Mouse (Mus musculus) heart, embryonic 11.5 days (tissue): ENCODE measurements around the gene Tvp23b. TPM values are rescaled to one million over a fixed set of nuclear protein-coding genes. Genes with fewer than 3 reads are reported as not detected.

Experiments
- ATAC-seq: fragments of 200-750 bp; cut with Nextera tagmentation; replicated peaks from 2 replicates; pipeline ENCODE4 v1.8.0; 2017; ENCODE audit warnings: moderate library complexity; ENCODE audit not compliant: insufficient number of reproducible peaks, low FRiP score, low TSS enrichment
- H3K27ac ChIP-seq: fragments of 300-500 bp; sonication (generic); 2 replicates; pipeline ENCODE4 v1.5.1; 2014; ENCODE audit warnings: mild to moderate bottlenecking, low read depth, low read length
- H3K27me3 ChIP-seq: fragments of 300-500 bp; sonication (generic); 2 replicates; pipeline ENCODE4 v1.6.1; 2014; ENCODE audit warnings: mild to moderate bottlenecking, low read length, mixed read lengths; ENCODE audit not compliant: control insufficient read depth, insufficient read depth
- H3K36me3 ChIP-seq: fragments of 300-500 bp; sonication (generic); 2 replicates; pipeline ENCODE4 v1.6.1; 2014; ENCODE audit warnings: mild to moderate bottlenecking, low read length, moderate library complexity, mixed read lengths; ENCODE audit not compliant: control insufficient read depth, insufficient read depth
- H3K4me1 ChIP-seq: fragments of 300-500 bp; sonication (generic); 2 replicates; pipeline ENCODE4 v1.6.1; 2014; ENCODE audit warnings: low read length; ENCODE audit not compliant: control insufficient read depth, insufficient read depth
- H3K4me2 ChIP-seq: fragments of 300-500 bp; sonication (generic); 2 replicates; pipeline ENCODE4 v1.6.1; 2014; ENCODE audit warnings: mild to moderate bottlenecking, moderate library complexity
- H3K4me3 ChIP-seq: fragments of 300-500 bp; sonication (generic); 2 replicates; pipeline ENCODE4 v1.5.1; 2014; ENCODE audit warnings: low read depth, low read length
- H3K9ac ChIP-seq: fragments of 300-500 bp; sonication (generic); 2 replicates; pipeline ENCODE4 v1.6.1; 2014; ENCODE audit warnings: mild to moderate bottlenecking, low read depth, low read length, moderate library complexity
- H3K9me3 ChIP-seq: fragments of 300-500 bp; sonication (generic); replicated peaks from 2 replicates; pipeline ENCODE4 v1.6.1; 2016; ENCODE audit warnings: low read length; ENCODE audit not compliant: control insufficient read depth
- WGBS: fragments of 180-500 bp; shearing (Covaris S2); extraction: QIAGEN DNeasy Blood & Tissue Kit; methylation state at CpG from one replicate; pipeline ENCODE4 v1.1.7; 2014; ENCODE audit not compliant: insufficient replicate concordance; 5-methylcytosine and 5-hydroxymethylcytosine counted together
- polyA plus RNA-seq: library from polyadenylated mRNA; unstranded; fragments of >200 nt; fragmentation: Nextera tagmentation; extraction: Ambion mirVana; gene quantifications from 2 replicates; pipeline ENCODE4 v1.2.1, GENCODE M21; 2014

Tvp23b gene
- 47.3 and 49.4 TPM in 2 replicates for polyA plus RNA-seq

DNA sequence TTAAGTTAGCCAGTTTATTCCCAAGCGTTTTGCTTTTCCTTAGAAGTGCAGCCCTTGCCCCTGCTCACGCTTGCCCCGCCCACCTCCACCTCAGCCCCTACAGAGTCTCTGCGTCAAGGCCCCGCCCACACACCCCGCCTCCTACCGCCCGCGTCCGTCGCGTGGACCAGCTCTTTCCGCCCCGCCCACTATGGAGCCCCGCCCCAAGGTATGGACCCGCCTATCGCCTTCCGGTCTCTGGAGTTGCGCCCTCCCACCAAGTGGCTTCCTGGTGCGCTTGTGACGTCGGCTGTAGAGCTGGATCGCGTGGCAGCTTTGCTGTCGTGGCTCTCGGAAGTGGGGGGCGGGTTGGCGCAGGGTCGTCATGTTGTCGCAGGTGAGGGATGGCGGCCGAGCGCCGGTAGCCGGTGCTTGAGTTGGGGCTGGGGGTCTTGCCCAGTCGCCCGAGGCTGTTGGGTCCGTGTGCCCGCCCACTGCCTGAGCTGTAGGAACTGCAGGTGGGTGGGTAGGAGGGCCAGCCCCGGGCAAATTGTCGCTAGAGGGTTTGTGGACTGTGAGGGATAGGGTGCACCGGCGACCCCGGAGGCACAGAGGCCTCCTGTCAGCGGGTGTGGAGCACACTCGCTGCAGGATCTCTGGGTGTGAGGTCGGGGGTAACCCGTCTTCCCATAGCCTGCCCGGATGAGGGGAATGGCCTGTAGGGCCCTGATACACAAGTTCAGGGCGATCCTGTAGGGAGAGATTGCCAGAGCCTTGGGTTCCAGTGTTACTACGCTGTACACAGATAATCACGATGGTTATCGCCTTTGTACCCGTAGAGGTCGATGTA, at the start of gene Tvp23b:
TSS of gene Tvp23b (plus strand) at position 236 of the 829 bp plus-strand sequence.
- Histone ChIP-seq H3K4me1 (no peaks in the 10 kb centered on the region), H3K27me3 (no peaks in the 10 kb centered on the region), H3K4me2 (peak within 1 kb of the TSS; percentile 73), H3K4me3 (peak within 1 kb of the TSS; percentile 84), H3K9me3 (no peaks in the 10 kb centered on the region), H3K36me3 (no peaks in the 10 kb centered on the region), H3K27ac (peak within 1 kb of the TSS; percentile 82), H3K9ac (peak within 1 kb of the TSS; percentile 93)
- under 1% methylated on average over 55 of the region's 55 CpGs for WGBS
- peak; percentile 97 for ATAC-seq

DNA sequence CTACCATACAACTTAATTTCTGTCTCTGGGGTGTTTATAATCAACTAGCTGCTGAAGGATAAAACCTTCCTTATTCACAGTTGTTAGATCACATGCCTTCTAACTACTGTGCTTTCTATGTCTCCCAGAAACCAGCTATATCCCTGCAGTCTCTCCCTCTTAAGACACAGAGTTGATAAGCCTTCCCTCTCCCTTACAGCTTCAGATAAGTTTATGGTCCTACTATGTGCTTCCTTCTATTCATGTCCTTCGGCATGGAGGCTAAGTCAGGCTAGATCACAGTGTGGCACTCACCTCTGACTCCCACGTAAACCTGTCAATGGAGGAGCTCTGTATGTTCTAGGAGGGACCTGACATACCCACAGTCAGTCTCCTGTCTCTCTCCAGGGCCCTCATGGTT, 48.9 kb upstream of the Tvp23b start:
- H3K27me3 ChIP-seq, result no peaks in the 10 kb centered on the region
- WGBS, result 82% methylated on average over 2 of the region's 2 CpGs
- H3K27ac ChIP-seq, result no peak overlapping the region

DNA sequence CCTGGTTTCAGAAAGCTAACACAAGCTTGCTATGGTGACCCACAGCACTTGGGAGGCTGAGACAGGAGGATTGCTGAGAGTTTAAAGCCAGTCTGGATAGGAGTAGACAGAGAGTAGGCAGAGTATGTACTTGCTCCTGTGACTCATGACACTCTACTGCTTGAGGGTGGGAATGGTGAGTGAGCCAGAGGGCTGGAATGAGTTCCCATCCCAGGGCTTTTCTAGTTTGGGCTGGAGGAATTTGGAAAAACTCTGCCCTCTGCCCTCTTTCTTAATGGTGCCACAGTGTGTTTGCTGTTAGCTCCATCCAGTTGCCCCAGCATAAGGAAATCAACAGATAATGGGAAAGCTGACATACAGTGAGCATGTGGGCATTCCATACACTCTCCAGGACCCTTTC, 47.3 kb upstream of the Tvp23b start:
- Histone ChIP-seq H3K4me2 (no peak overlapping the region), H3K27ac (no peak overlapping the region), H3K36me3 (no peaks in the 10 kb centered on the region), H3K9ac (no peak overlapping the region), H3K9me3 (no peaks in the 10 kb centered on the region), H3K4me1 (no peaks in the 10 kb centered on the region), H3K27me3 (no peaks in the 10 kb centered on the region), H3K4me3 (no peak overlapping the region)
- ATAC-seq, result no peak

More for the DNA sequence above, 48.9 kb upstream of the Tvp23b start:
- Histone ChIP-seq H3K4me2 (no peak overlapping the region), H3K36me3 (no peaks in the 10 kb centered on the region), H3K9ac (no peak overlapping the region), H3K9me3 (no peaks in the 10 kb centered on the region), H3K4me3 (no peak overlapping the region), H3K4me1 (no peaks in the 10 kb centered on the region)
- no peak for ATAC-seq

GRCm38 (mm10) chr11:62844562-62844961, 34.7 kb upstream of the Tvp23b start:
- no peak for ATAC-seq
- Histone ChIP-seq H3K4me3 (no peak overlapping the region), H3K4me1 (no peaks in the 10 kb centered on the region), H3K4me2 (no peak overlapping the region), H3K27ac (no peak overlapping the region), H3K36me3 (no peaks in the 10 kb centered on the region), H3K27me3 (no peaks in the 10 kb centered on the region), H3K9me3 (no peaks in the 10 kb centered on the region), H3K9ac (no peak overlapping the region)
- 77% methylated on average over 5 of the region's 5 CpGs for WGBS

- no peaks in the 10 kb centered on the region for H3K9me3 ChIP-seq
Measured at GRCm38 (mm10) chr11:62845730-62846129, 33.5 kb upstream of the Tvp23b start.

GRCm38 (mm10) chr11:62846961-62847654, 32.1 kb upstream of the Tvp23b start, which contains the start of gene Fbxw10:
Gene Fbxw10 (plus strand): TSS chr11:62847069.
- H3K4me1 ChIP-seq, result no peaks in the 10 kb centered on the region
- ATAC-seq, result no peak
- H3K27me3 ChIP-seq, result no peaks in the 10 kb centered on the region
- H3K36me3 ChIP-seq, result no peaks in the 10 kb centered on the region
- no peaks in the 10 kb centered on the region for H3K9me3 ChIP-seq
- WGBS, result 36% methylated on average over 12 of the region's 12 CpGs
- no peak within 1 kb of the TSS for H3K4me3 ChIP-seq
- no peak within 1 kb of the TSS for H3K27ac ChIP-seq
- H3K4me2 ChIP-seq, result peak within 1 kb of the TSS; percentile 49
- H3K9ac ChIP-seq, result 0 out of 2 replicates have a peak within 1 kb of the TSS, but pooled peaks have one; percentile 34

More at GRCm38 (mm10) chr11:62845730-62846129, 33.5 kb upstream of the Tvp23b start:
- no peak overlapping the region for H3K9ac ChIP-seq
- H3K4me1 ChIP-seq, result no peaks in the 10 kb centered on the region
- H3K27ac ChIP-seq, result no peak overlapping the region
- H3K36me3 ChIP-seq, result no peaks in the 10 kb centered on the region
- ATAC-seq, result no peak
- H3K27me3 ChIP-seq, result no peaks in the 10 kb centered on the region
- 71% methylated on average over 3 of the region's 3 CpGs for WGBS
- H3K4me3 ChIP-seq, result no peak overlapping the region
- H3K4me2 ChIP-seq, result no peak overlapping the region

- WGBS, result 60% methylated on average over 4 of the region's 4 CpGs
- Histone ChIP-seq H3K4me3 (no peak overlapping the region), H3K9me3 (no peaks in the 10 kb centered on the region), H3K27ac (no peak overlapping the region), H3K9ac (no peak overlapping the region), H3K36me3 (no peaks in the 10 kb centered on the region), H3K4me1 (no peaks in the 10 kb centered on the region), H3K4me2 (no peak overlapping the region), H3K27me3 (no peaks in the 10 kb centered on the region)
- ATAC-seq, result no peak
Measured at GRCm38 (mm10) chr11:62847655-62848191, 31.5 kb upstream of the Tvp23b start.

DNA sequence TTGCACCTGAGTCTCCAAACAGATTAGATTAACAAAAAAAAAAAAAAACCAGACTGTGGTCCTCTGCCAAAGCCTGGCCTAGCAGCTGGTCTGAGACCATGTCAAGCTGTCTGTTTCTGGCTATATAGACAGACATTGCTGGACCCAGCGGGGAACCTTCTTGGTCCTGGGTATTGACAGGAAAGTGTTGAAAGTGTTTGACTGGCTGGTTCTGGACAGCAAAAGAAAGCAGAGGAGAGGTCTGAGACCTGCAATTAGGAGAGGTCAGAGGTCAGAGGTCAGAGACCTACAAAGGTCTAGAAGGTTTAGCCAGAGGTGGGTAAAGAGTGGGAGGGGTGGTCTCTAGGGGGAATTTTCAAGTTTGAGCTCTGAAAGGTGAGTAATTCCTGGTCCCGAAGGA, 31.0 kb upstream of the Tvp23b start:
- H3K9me3 ChIP-seq, result no peaks in the 10 kb centered on the region
- no peak overlapping the region for H3K4me2 ChIP-seq
- no peak overlapping the region for H3K9ac ChIP-seq
- 54% methylated on average over 2 of the region's 2 CpGs for WGBS
- H3K4me1 ChIP-seq, result no peaks in the 10 kb centered on the region
- no peak overlapping the region for H3K4me3 ChIP-seq
- no peak overlapping the region for H3K27ac ChIP-seq
- ATAC-seq, result no peak
- H3K27me3 ChIP-seq, result no peaks in the 10 kb centered on the region
- no peaks in the 10 kb centered on the region for H3K36me3 ChIP-seq
